Mouse (Mus musculus): ENCODE measurements around the gene Acp7.
"Not testable (repeated sequence)": the region's sequence is repeated elsewhere in the genome, so short reads cannot be mapped to it uniquely, and the experiment has no call there.

Gene Acp7

DNA sequence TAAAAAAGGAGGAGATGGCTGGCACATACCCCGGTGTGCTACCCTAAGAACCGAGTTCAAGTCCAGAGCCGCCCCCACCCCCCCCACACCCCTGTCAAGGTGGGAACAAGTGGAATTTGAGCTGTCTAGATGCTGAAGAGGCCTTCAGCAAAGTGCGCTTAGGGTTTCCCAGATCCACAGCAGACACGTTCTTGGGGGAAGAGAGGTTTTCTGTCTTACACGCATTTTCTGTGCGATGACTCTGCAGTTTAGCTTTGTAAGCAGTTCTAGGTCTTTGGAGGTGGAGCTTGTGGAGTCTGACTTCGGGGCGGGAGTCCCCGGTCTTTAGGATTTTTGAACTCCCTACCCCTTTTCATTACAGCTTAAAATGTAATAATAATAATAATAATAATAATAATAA lies at the start of gene Acp7:
TSS of gene Acp7 (minus strand) at position 260 of the 400 bp plus-strand sequence.
- DNase-seq (ENCODE audit: low read depth, low spot score), result no peak

DNA sequence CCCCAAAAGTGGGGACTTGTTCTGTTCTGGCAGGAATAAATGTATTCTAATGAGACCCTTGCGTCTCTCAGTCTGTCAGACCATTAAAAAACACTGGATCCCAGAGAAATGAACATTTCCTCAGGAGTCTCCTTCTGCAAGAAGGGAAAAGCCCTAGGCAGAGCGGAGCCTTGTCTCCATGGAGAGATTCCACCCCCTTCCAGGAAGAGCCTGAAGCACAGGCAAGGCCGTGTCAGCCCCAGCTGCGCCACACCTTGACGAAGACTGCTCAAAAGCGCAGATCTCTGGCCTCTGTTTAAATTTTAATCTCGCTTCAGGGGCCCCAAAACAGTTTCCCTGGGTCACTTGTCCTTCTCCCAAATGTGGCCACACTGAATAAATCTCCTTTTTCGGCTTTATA lies 46.5 kb upstream of the Acp7 start:
- DNase-seq (ENCODE audit: low read depth, low spot score), result no peak

DNA sequence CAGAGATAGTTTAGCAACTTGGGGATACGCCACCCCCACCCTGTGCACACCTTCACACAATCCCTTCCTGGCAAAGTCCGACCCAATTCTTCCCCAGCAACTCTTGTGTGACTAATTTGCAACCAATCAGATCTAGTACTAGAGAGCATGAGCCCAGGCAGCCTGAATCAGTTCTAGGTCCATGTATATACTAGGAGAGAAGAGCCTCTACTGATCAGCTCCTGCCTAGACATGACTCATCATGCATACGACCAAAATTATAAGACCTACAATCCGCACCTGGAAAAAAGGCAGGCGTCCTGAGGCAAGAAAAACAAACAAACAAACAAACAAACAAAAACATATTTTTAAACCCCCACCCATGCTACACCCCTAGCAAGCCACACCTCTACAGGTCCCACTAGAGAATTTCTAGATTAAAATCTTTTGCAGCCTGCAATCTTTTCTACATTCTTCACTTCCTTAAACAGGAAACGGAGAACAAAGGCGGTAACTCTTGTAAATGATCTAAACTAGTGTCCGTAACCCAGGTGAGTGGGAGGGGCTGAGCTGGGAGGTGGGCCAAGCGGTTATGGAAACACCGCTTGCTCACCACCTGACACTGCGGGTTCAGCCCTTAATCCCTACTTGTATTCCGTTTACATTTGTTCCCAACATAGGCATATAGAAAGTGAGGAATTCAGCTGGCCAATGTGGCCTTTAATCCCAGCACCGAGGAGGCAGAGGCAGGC lies 45.8 kb upstream of the Acp7 start:
- DNase-seq (ENCODE audit: low read depth, low spot score), result no peak

GRCm38 (mm10) chr7:28675746-28676145 lies 44.6 kb upstream of the Acp7 start:
- no peak for DNase-seq (ENCODE audit: low read depth, low spot score)

GRCm38 (mm10) chr7:28674994-28675393 lies 43.9 kb upstream of the Acp7 start:
- no peak for DNase-seq (ENCODE audit: low read depth, low spot score)

- DNase-seq (ENCODE audit: low read depth, low spot score), result not testable (repeated sequence)
Measured at GRCm38 (mm10) chr7:28672786-28673185, 41.7 kb upstream of the Acp7 start.

- no peak for DNase-seq (ENCODE audit: low read depth, low spot score)
Measured at GRCm38 (mm10) chr7:28672276-28672675, 41.1 kb upstream of the Acp7 start.

- no peak for DNase-seq (ENCODE audit: low read depth, low spot score)
Measured at GRCm38 (mm10) chr7:28671172-28671571, 40.0 kb upstream of the Acp7 start.

DNA sequence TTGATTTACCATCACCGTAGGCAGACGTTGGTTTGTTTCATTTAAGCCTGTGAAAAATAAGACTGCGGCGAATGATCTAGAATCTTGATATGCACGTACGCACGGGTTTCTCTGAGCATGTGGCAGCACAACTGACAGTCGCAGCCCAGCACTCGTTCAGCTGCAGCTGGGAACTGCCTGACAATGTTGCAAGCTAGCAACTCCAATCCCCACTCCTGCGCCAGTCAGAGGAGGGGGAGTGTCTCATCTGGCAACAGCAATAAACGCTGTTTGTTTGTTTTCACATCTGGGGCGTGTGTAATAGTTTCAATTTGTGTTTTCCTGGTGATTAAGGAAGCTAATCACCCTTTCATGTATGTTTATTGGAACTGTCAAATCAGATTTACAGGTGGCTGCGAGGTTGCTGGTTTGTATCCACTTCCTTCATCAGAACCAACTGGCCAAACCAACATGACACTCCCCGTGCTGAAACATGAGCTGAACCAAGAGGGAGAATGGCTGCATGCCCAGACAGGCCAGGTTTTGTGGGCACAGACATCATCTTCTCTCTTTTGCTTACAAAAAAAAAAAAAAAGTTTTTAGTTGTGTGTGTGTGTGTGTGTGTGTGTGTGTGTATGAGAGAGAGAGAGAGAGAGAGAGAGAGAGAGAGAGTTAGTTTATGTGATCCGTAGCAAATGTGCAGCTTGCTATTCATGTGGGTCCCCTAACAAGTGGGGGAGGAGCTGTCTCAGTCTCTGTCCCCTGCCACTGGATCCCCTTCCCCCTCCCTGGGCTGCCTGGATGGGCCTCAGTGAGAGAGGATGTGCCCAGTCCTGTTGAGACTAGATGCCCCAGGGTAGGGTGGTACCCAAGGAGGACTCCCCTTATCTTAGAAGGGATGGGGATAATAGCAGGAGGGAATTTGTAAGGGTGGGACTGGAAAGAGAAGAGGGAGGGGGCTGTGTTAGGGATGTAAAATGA lies 34.8 kb upstream of the Acp7 start:
- no peak for DNase-seq (ENCODE audit: low read depth, low spot score)

GRCm38 (mm10) chr7:28656430-28656829 lies 25.3 kb upstream of the Acp7 start:
- no peak for DNase-seq (ENCODE audit: low read depth, low spot score)

- no peak for DNase-seq (ENCODE audit: low read depth, low spot score)
Measured at GRCm38 (mm10) chr7:28651157-28651556, 20.0 kb upstream of the Acp7 start.

- no peak for DNase-seq (ENCODE audit: low read depth, low spot score)
Measured at GRCm38 (mm10) chr7:28647016-28647415, 15.9 kb upstream of the Acp7 start.

GRCm38 (mm10) chr7:28645947-28646475 lies 14.9 kb upstream of the Acp7 start:
- no peak for DNase-seq (ENCODE audit: low read depth, low spot score)

GRCm38 (mm10) chr7:28645366-28645765 lies 14.2 kb upstream of the Acp7 start:
- DNase-seq (ENCODE audit: low read depth, low spot score), result no peak

DNA sequence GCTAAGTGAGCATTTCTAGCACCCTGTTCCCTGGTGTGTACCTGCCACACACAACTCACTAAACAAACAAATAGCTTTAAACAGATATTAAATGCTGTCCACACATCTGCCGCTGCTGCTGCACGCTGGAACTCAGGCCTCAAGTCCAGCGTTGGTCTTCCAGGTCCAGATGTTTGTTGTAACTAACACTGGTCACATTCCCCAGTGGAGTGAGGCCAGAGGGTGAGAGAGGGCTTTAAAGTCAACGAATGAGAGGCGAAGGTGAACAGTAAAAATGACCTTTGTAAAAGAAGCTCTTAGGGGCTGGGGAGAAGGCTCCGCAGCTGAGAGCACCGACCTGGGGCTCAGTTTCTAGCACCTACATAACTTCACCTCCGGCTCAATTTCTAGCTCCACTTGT lies 10.4 kb upstream of the Acp7 start:
- no peak for DNase-seq (ENCODE audit: low read depth, low spot score)

DNA sequence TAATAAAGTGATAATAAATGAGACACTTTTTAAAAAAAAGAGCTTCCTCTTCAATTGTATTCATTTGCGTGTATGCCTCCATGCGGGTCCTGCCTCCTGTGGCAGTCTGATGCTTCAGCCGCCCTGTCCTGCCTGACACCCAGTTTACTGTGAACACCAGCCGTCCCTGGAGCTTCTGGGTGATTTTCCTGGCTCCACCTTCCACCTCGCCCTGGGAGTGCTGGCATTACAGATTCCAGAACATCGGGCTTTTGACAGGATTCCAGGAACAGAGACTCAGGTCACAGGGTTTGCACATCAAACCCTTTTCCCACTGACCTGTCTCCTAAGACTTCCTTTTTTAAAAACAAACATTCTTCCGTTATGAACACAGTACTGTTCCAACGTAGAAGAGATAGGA lies 6.4 kb upstream of the Acp7 start:
- DNase-seq (ENCODE audit: low read depth, low spot score), result no peak

GRCm38 (mm10) chr7:28634128-28634527 lies 3.0 kb upstream of the Acp7 start:
- no peak for DNase-seq (ENCODE audit: low read depth, low spot score)

DNA sequence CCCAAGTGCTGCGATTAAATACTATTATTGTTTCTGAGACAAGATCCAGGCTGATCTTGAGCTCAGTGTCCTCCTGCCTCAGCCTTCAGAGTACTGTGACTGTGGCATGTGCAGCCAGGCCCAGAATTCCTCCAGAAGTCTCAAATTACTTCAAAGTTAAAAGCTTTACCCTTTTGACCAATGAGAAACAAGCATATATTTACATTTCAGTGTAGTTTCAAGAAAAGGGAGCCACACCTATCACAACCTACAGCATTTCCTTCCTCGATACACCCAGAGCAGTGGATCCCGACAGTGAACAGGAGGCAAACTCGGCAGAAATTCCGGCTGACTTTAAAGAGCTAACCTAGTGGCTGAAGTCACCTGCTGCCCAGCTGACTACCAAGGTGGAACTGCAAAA lies 6.3 kb downstream of the Acp7 start:
- no peak for DNase-seq (ENCODE audit: low read depth, low spot score)

DNA sequence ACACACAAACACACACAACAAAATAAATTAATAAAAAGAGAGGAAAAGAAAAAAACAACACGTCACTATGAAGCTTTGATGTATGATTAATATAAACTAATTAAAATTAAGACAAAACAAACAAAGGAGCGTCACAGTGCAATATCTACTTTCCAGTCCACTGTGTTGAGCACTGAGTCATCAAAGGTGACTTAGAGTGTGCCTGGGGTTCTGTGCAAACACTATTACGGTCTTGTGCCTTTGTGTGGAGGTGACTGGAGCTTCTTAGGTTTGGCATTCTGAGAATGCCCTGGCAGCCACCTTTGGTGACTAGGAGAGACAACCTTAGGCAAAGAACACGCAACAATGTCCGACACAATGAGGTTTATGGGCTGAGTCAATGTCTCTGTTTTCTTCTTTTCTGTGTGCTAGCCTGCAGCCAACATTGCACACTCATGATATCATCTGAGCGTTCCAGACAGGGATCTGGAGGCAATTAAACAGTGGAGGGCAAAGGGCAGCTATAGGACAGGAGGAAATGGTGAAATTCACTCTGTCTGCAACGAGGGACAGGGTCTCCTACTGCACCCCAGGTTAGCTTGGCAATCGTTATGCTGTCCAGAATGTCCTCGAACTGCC lies 11.9 kb downstream of the Acp7 start:
- no peak for DNase-seq (ENCODE audit: low read depth, low spot score)

- no peak for DNase-seq (ENCODE audit: low read depth, low spot score)
Measured at GRCm38 (mm10) chr7:28605951-28606350, 25.2 kb downstream of the Acp7 start.

- not testable (repeated sequence) for DNase-seq (ENCODE audit: low read depth, low spot score)
Measured at GRCm38 (mm10) chr7:28603788-28604187, 27.3 kb downstream of the Acp7 start.

GRCm38 (mm10) chr7:28603136-28603535 lies 28.0 kb downstream of the Acp7 start:
- DNase-seq (ENCODE audit: low read depth, low spot score), result no peak
